8 mouse cellular contexts compared by ENCODE assay signal in the genomic region with DNA sequence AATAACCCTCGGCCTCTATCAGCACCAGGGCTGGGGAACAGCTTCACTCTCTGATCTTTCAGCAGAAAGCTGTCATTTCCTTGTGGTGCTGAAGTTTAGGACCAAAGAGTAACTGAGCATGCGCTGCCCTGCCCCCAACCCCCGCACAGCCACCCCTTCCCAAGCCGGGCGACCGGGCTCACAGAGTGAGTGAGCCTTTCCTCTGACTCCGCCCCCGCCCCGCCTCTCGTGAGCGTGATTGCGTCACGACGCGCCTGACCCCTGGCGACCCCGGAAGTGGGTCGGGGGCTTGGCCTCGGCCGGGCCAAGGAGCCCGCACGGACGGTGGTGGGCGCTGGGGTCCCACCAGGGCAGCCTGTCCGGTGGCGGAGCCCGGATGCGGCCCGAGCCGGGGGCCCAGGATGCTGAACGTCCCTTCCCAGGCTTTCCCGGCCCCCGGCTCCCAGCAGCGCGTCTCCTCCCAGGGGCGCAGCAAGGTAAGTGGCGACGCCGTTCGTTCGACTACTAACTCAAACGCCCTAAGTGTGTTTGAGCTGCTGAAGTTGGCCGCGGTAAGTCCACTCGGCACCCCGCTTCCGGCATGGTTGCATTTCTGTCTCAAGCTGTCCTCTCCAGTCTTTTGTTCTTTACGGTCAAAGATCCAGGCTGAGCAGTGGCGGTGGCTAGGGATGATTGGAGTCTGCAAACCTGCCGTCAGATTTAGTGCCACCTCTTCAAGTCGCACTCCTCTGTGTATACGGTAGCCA. TPM values are rescaled to one million over a fixed set of nuclear protein-coding genes. Genes with fewer than 3 reads are reported as not detected.
DNase-seq lines count a peak whose midpoint lies in the region; ATAC-seq and TF ChIP-seq lines count a peak whose summit lies in the region.

A gene (plus strand): TSS at position 237 of the 746 bp plus-strand sequence.

- H3K9ac ChIP-seq in hindbrain, embryonic 13.5 days = peak within 1 kb of the TSS; percentile 86

- POLR2A ChIA-PET in Patski (lab: Charles Lee) = no interaction called here

- peaks cover 10% of the 10 kb centered on the region for H3K27me3 ChIP-seq in Patski
- H3K27me3 ChIP-seq in hindbrain, embryonic 13.5 days = peaks cover 6% of the 10 kb centered on the region; the same call in 1 of the 2 replicates

- in situ Hi-C loops in Patski (cut with MboI; ENCODE audit: low pct_unique_long_range_greater_than_20kb) = no loop called here

- TF ChIP-seq CTCF in Patski (IDR thresholded peaks at IDR 0.05) = no peak

- CTCF ChIA-PET in Patski (lab: Charles Lee) = interaction anchor here (0.9 to 1.1 kb wide), 2 partner anchors 9 to 11 kb away, joined by 3 read pairs; no protein-coding TSS in a partner anchor

- 2% methylated on average over 52 of the region's 52 CpGs for WGBS in hindbrain, embryonic 13.5 days

- no peaks in the 10 kb centered on the region for H3K36me3 ChIP-seq in hindbrain, embryonic 13.5 days

- H3K27ac ChIP-seq in hindbrain, embryonic 13.5 days = peak within 1 kb of the TSS; percentile 86

- H3K4me3 ChIP-seq in hindbrain, embryonic 13.5 days = peak within 1 kb of the TSS; percentile 83

- peak within 1 kb of the TSS; percentile 73 for H3K4me2 ChIP-seq in hindbrain, embryonic 13.5 days

- H3K4me1 ChIP-seq in hindbrain, embryonic 13.5 days (replicated peaks) = peaks cover 24% of the 10 kb centered on the region

- ATAC-seq in Patski = peak; percentile 99
- ATAC-seq in hindbrain, embryonic 13.5 days (ENCODE audit: low FRiP score) = peak; percentile 100

- no peaks in the 10 kb centered on the region for H3K9me3 ChIP-seq in hindbrain, embryonic 13.5 days

- peak; percentile 83 for DNase-seq in Patski (ENCODE audit: low read depth, low spot score)
- DNase-seq in cerebellum, postnatal 14 days = peak; percentile 98 to 99
- DNase-seq in frontal cortex, postnatal 14 days (ENCODE audit: low spot score in 2 of 2) = peak; percentile 86 to 92
- DNase-seq in layer of hippocampus, postnatal 25 days (ENCODE audit: extremely low spot score in 1 of 2, low spot score in 1 of 2) = peak; percentile 93 to 94
- DNase-seq in lung, postnatal 25 days (ENCODE audit: low spot score) = peak; percentile 95
- DNase-seq in retina, embryonic 14.5 days (ENCODE audit: low spot score) = peak; percentile 97
- DNase-seq in thymus, postnatal 4 days = peak; percentile 99

RNA-seq across cellular contexts. Expression of the gene that starts here (rescaled TPM):
- 44.8 TPM for polyA plus RNA-seq in Patski (2021)
- polyA plus RNA-seq in hindbrain, embryonic 13.5 days (2015; fragmentation: Nextera tagmentation; extraction: Ambion mirVana) = 83.6 and 86.0 TPM in 2 replicates
- 10 to 100 TPM; 34.3 to 34.5 TPM for total RNA-seq in layer of hippocampus, postnatal 25 days (2021)

Comparison
In these comparisons a context has a peak if more than half of its experiments do, and no peak if none do; other contexts are left out.
1. Peak in every context shown above with its lines: DNase-seq, ATAC-seq, H3K4me3 ChIP-seq and H3K27ac ChIP-seq.